Mouse (Mus musculus) intestine, embryonic 15.5 days (tissue): Measurements from ENCODE around the gene Paxx. TPM values are rescaled to one million over a fixed set of nuclear protein-coding genes. Genes with fewer than 3 reads are reported as not detected.
"Not testable (repeated sequence)": the region's sequence is repeated elsewhere in the genome, so short reads cannot be mapped to it uniquely, and the experiment has no call there.

Experiments
- ATAC-seq: fragments of 200-750 bp; cut with Nextera tagmentation; 2 replicates; pipeline ENCODE4 v1.8.0; 2017; ENCODE audit warnings: moderate TSS enrichment, moderate library complexity
- H3K27ac ChIP-seq: fragments of 300-500 bp; sonication (generic); 2 replicates; pipeline ENCODE4 v1.5.1; 2015; ENCODE audit warnings: mild to moderate bottlenecking, inconsistent platforms
- H3K27me3 ChIP-seq: fragments of 300-500 bp; sonication (generic); replicated peaks from 2 replicates; pipeline ENCODE4 v1.6.1; 2015; ENCODE audit warnings: inconsistent platforms
- H3K36me3 ChIP-seq: fragments of 300-500 bp; sonication (generic); 2 replicates; pipeline ENCODE4 v1.6.1; 2015; ENCODE audit warnings: inconsistent platforms
- H3K4me1 ChIP-seq: fragments of 300-500 bp; sonication (generic); replicated peaks from 2 replicates; pipeline ENCODE4 v1.6.1; 2015; ENCODE audit warnings: inconsistent platforms
- H3K4me2 ChIP-seq: fragments of 300-500 bp; sonication (generic); replicated peaks from 2 replicates; pipeline ENCODE4 v1.6.1; 2015; ENCODE audit warnings: mild to moderate bottlenecking, inconsistent platforms
- H3K4me3 ChIP-seq: fragments of 300-500 bp; sonication (generic); replicated peaks from 2 replicates; pipeline ENCODE4 v1.5.1; 2015; ENCODE audit warnings: inconsistent platforms
- H3K9ac ChIP-seq: fragments of 300-500 bp; sonication (generic); 2 replicates; pipeline ENCODE4 v1.6.1; 2015; ENCODE audit warnings: inconsistent platforms
- H3K9me3 ChIP-seq: fragments of 300-500 bp; sonication (generic); 2 replicates; pipeline ENCODE4 v1.6.1; 2016; ENCODE audit warnings: inconsistent platforms
- WGBS: fragments of 180-500 bp; shearing (Covaris S2); methylation state at CpG from one replicate; pipeline ENCODE4 v1.1.7; 2015; 5-methylcytosine and 5-hydroxymethylcytosine counted together
- polyA plus RNA-seq: library from polyadenylated mRNA; unstranded; fragments of >200 nt; fragmentation: Nextera tagmentation; extraction: Ambion mirVana; gene quantifications from 2 replicates; pipeline ENCODE4 v1.2.1, GENCODE M21; 2015

The Paxx gene
- polyA plus RNA-seq, 1 experiment from 2014 or later, result 28.0 TPM

DNA sequence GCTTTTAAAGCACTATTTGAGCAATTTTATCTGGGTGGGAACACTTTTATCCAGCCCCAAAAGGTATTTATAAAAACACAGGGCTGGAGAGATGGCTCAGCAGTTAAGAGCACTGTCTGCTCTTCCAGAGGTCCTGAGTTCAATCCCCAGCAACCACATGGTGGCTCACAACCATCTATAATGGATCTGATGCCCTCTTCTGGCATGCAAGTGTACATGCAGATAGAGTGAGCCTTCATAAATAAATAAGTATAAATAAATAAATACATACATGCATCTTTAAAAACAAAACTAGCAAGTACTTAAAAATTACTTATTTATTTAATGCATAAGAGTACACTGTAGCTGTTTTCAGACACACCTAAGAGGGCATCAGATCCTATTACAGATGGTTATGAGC is 47.5 kb downstream of the Paxx start:
- H3K4me3 ChIP-seq, H3K27me3 ChIP-seq, H3K9ac ChIP-seq, H3K9me3 ChIP-seq, H3K27ac ChIP-seq, H3K4me1 ChIP-seq, ATAC-seq, H3K4me2 ChIP-seq, H3K36me3 ChIP-seq: not testable (repeated sequence)

DNA sequence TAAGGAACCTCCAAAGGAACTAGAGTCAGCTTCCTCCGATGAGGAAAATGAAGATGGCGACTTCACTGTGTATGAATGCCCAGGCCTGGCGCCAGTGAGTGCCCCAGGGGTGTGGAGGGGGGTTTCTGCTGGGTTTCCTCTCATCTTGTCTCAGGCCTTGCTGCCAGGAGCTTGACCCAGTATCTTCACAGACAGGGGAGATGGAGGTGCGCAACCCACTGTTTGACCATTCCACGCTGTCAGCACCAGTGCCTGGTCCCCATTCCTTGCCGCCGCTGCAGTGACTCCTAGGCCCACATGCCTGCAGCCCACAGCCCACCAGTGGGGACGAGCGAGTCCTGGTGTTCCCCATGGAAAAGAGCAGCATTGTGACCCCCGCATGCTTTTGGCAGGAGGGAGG is 52.0 kb downstream of the Paxx start:
- 90% methylated on average over 10 of the region's 10 CpGs for WGBS
- Histone ChIP-seq H3K27ac (no peak overlapping the region), H3K36me3 (no peaks in the 10 kb centered on the region)

More for the DNA sequence above, 52.0 kb downstream of the Paxx start:
- no peak overlapping the region for H3K4me3 ChIP-seq
- no peak overlapping the region for H3K9ac ChIP-seq
- no peaks in the 10 kb centered on the region for H3K9me3 ChIP-seq
- H3K4me2 ChIP-seq, result no peak overlapping the region
- ATAC-seq, result no peak
- H3K4me1 ChIP-seq, result no peaks in the 10 kb centered on the region
- peaks cover 7% of the 10 kb centered on the region for H3K27me3 ChIP-seq

Other genes with a start within 250 kb of the Paxx start
- 94.8 and 106 TPM in 2 replicates for gene Nelfb, start 249.6 kb downstream of the Paxx start, polyA plus RNA-seq
- gene Stpg3, start 246.5 kb downstream of the Paxx start, polyA plus RNA-seq, result not detected in 2 replicates
- gene Fam166a, start 242.3 kb downstream of the Paxx start, polyA plus RNA-seq, result not detected in 2 replicates
- gene Tubb4b, start 236.4 kb downstream of the Paxx start, polyA plus RNA-seq, result 600 and 657 TPM in 2 replicates
- gene Slc34a3, start 226.7 kb downstream of the Paxx start, polyA plus RNA-seq, result 5.0 and 5.6 TPM in 2 replicates
- 0.14 and 0.29 TPM in 2 replicates for gene Rnf224, start 224.3 kb downstream of the Paxx start, polyA plus RNA-seq
- gene Rnf208, start 218.8 kb downstream of the Paxx start, polyA plus RNA-seq, result 19.0 and 24.8 TPM in 2 replicates
- 1.4 and 2.3 TPM in 2 replicates for gene Cysrt1, start 218.6 kb downstream of the Paxx start, polyA plus RNA-seq
- 4.3 and 5.5 TPM in 2 replicates for gene AL732309.1, start 214.2 kb downstream of the Paxx start, polyA plus RNA-seq
- 22.8 and 23.2 TPM in 2 replicates for gene Tmem203, start 205.7 kb downstream of the Paxx start, polyA plus RNA-seq
- gene Tprn, start 198.5 kb downstream of the Paxx start, polyA plus RNA-seq, result 20.7 and 23.6 TPM in 2 replicates
- 200 and 212 TPM in 2 replicates for gene Ssna1, start 188.7 kb downstream of the Paxx start, polyA plus RNA-seq
- gene Anapc2, start 188.6 kb downstream of the Paxx start, polyA plus RNA-seq, result 95.8 and 103 TPM in 2 replicates
- gene Tmem210, start 172.9 kb downstream of the Paxx start, polyA plus RNA-seq, result not detected in 2 replicates
- gene Lrrc26, start 171.2 kb downstream of the Paxx start, polyA plus RNA-seq, result 0.43 and 1.8 TPM in 2 replicates
- gene Grin1, start 141.9 kb downstream of the Paxx start, polyA plus RNA-seq, result 1.4 TPM in 2 replicates
- gene Man1b1, start 128.8 kb downstream of the Paxx start, polyA plus RNA-seq, result 40.2 and 40.8 TPM in 2 replicates
- gene Dpp7, start 104.7 kb downstream of the Paxx start, polyA plus RNA-seq, result 46.0 and 48.6 TPM in 2 replicates
- gene Uap1l1, start 95.4 kb downstream of the Paxx start, polyA plus RNA-seq, result 105 and 122 TPM in 2 replicates
- 46.8 and 48.8 TPM in 2 replicates for gene Sapcd2, start 88.8 kb downstream of the Paxx start, polyA plus RNA-seq
- 12.1 and 15.6 TPM in 2 replicates for gene Entpd2, start 65.2 kb downstream of the Paxx start, polyA plus RNA-seq
- 40.9 and 48.2 TPM in 2 replicates for gene Npdc1, start 61.7 kb downstream of the Paxx start, polyA plus RNA-seq
- 0.18 TPM in 1 of 2 replicates, not detected in the other for gene Fut7, start 37.8 kb downstream of the Paxx start, polyA plus RNA-seq
- 2.8 and 3.7 TPM in 2 replicates for gene Abca2, start 32.4 kb downstream of the Paxx start, polyA plus RNA-seq
- gene Clic3, start 4.3 kb downstream of the Paxx start, polyA plus RNA-seq, result 2.2 and 3.0 TPM in 2 replicates
- gene Ptgds, start 9.0 kb upstream of the Paxx start, polyA plus RNA-seq, result 4.6 and 5.8 TPM in 2 replicates
- gene Lcn12, start 32.8 kb upstream of the Paxx start, polyA plus RNA-seq, result not detected in 2 replicates
- gene Fbxw5, start 39.7 kb upstream of the Paxx start, polyA plus RNA-seq, result 57.5 and 65.2 TPM in 2 replicates
- gene C8g, start 40.6 kb upstream of the Paxx start, polyA plus RNA-seq, result 5.4 and 8.3 TPM in 2 replicates
- 26.7 and 32.4 TPM in 2 replicates for gene Traf2, start 85.8 kb upstream of the Paxx start, polyA plus RNA-seq
- 339 and 367 TPM in 2 replicates for gene Edf1, start 96.8 kb upstream of the Paxx start, polyA plus RNA-seq
- 297 and 389 TPM in 2 replicates for gene Mamdc4, start 113.8 kb upstream of the Paxx start, polyA plus RNA-seq
- 163 and 190 TPM in 2 replicates for gene Phpt1, start 114.1 kb upstream of the Paxx start, polyA plus RNA-seq
- 1.7 and 2.9 TPM in 2 replicates for gene Ajm1, start 120.7 kb upstream of the Paxx start, polyA plus RNA-seq
- gene Rabl6, start 147.4 kb upstream of the Paxx start, polyA plus RNA-seq, result 65.5 and 69.7 TPM in 2 replicates
- 0.13 and 0.16 TPM in 2 replicates for gene Ccdc183, start 156.6 kb upstream of the Paxx start, polyA plus RNA-seq
- 22.2 and 23.8 TPM in 2 replicates for gene Tmem141, start 160.9 kb upstream of the Paxx start, polyA plus RNA-seq
- 3.5 and 4.7 TPM in 2 replicates for gene Fcna, start 166.9 kb upstream of the Paxx start, polyA plus RNA-seq
- gene Lcn8, start 192.0 kb upstream of the Paxx start, polyA plus RNA-seq, result not detected in 2 replicates
- gene Lcn5, start 196.9 kb upstream of the Paxx start, polyA plus RNA-seq, result not detected in 2 replicates
- gene Lcn6, start 215.7 kb upstream of the Paxx start, polyA plus RNA-seq, result not detected in 2 replicates
- gene Lcn10, start 221.6 kb upstream of the Paxx start, polyA plus RNA-seq, result not detected in 2 replicates
- not detected in 2 replicates for gene Obp2a, start 238.9 kb upstream of the Paxx start, polyA plus RNA-seq
- gene Bmyc, start 245.6 kb upstream of the Paxx start, polyA plus RNA-seq, result 87.2 and 98.7 TPM in 2 replicates